Mouse (Mus musculus): ENCODE data around the gene Olfr1346. TPM values are rescaled to one million over a fixed set of nuclear protein-coding genes. Genes with fewer than 3 reads are reported as not detected.

Gene Olfr1346
- polyA plus RNA-seq (2015; fragmentation: Nextera tagmentation; extraction: Ambion mirVana): not detected in 2 replicates

DNA sequence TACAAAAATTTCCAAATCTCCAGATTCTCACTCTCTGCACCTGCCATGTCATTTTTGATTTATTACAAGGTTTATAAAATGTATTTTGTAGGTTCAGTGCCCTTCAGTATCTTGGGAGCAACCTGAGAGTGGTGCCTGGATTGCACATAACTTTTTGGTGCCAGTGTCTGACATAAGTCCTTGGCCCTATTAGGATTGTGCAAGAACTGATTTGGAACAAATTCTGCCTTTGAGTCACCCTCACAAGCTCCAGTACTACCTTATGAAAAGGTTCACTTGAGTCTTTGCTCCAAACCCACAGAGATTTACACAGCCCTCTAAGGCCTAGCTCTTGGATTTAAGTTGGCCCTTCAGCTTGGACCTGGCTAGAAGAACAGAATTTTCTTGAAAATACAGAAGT lies at the start of gene Olfr1346:
Gene Olfr1346, plus strand, starts transcription at position 151 of the 400 bp plus-strand sequence.

DNA sequence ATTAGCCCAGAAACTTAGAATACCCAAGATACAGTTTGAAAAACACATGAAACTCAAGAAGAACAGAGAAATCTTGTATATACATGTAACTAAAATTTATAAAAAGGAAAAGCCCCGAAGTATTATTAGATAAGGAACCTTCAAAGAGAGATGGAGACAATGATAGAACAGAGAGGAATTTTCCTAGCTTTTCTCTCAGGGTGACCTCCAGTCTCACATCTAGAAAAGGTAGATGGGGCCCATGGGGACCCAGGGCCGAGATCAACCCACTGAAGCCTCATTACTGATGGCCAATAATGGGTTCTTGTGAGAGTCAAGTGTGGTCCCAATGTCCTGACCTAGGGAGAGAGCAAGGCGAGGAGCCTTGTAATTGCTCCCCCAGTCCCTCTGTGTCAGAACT lies 28.5 kb upstream of the Olfr1346 start, which contains the start of gene Olfr1344:
Gene Olfr1344, plus strand, starts transcription at position 301 of the 400 bp plus-strand sequence.

DNA sequence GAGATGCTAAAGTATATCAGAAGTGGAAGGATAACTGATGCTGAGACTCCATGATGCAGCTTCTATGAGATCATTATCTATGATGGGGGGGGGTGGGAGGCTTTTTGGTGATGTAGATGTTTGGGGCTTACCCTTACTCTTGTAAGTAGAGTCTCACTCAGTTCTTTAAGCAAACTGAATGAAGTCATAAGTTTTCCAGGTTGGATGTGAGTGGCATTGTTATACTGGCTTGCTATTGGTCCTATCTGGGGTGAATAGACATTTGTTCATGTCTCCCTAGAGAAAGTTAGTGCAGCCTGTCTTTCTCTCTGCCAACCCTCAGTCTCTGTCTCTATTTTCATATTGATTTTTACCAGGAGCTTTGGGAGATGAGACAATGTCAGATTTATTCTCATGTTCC lies 11.0 kb upstream of the Olfr1346 start, which contains the start of gene Olfr1336:
Gene Olfr1336, plus strand, starts transcription at position 301 of the 400 bp plus-strand sequence.

DNA sequence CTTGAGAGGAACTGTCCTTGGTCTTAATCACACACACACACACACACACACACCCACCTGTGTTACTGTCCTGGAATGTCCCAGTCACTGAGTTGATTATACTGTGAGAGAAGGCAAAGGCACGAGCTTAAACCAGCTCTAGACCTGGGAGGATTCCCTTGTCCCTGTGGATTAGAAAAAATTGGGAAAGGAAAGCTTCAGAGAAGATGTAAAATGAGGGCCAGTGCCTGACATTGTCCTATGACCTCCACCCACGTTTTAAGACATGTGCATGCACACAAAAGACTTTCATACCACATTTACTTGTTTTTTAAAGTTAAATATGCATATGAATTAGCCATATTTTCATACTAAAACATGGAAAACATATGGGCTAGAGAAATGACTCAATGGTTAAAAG lies 19.9 kb downstream of the Olfr1346 start, which contains the start of gene Olfr5:
Gene Olfr5, minus strand, starts transcription at position 101 of the 400 bp plus-strand sequence.

DNA sequence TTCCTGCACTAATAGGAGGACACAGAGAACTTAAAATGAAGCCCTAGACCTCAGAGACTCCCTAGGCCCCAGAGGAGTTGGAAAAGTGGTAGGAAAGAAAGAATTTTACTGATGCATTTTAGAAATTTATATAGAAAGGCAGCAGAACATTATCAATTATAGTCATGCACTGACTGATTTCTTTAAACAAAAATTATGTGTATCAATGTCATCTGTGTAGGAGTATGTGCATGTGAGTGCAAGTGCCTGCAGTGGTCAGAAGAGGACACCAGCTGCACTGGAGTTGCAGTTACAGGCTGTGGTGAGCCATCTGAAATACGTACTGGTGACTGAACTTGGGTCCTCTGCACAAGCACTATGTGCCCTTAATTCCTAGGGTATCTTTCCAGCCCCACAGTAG lies 32.8 kb downstream of the Olfr1346 start, which contains the start of gene Olfr1347:
Gene Olfr1347, minus strand, starts transcription at position 101 of the 400 bp plus-strand sequence.

DNA sequence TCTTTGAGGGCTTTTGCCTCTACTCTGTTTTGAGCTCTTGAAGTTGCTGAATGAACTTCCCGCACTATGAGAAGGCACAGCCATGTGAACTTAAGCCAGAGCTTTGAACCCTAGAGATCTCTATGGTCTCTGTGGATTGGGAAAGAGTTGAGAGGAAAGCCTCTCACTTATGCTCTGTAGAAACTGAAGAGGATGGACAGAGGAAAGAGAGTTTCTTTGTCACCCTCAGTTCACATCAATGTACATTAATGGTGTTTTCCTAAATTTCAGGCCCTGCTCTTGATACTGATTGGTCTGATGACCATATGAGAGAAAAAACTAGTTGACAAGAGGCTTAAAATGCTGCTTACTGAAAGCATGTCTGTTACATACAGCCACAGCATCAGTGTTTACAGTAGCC lies 41.7 kb downstream of the Olfr1346 start, which contains the start of gene Olfr1348:
Gene Olfr1348, minus strand, starts transcription at position 101 of the 400 bp plus-strand sequence.

DNA sequence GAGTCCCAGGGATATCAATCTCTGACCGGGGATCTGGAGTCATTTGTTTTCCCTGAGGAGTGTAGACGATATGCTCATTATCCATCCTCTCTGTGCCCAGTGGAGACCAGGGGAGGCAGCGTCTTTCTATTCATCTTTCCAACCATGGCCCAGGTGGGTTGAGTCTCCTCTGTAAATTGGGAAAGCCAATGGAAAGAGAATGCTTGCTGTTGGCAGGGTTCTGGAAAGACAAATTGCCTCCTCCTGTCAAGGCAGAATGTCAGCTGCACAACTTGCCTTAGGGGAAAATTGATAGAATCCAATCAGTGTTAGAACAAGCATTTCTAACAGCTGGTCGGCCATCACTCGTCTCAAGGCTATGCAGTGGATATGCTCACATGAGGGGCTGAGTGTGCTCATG lies 55.9 kb downstream of the Olfr1346 start, which contains the start of gene Olfr1349:
Gene Olfr1349, minus strand, starts transcription at position 101 of the 400 bp plus-strand sequence.

Other genes with a start within 250 kb of the Olfr1346 start
- not detected in 2 replicates for gene Zscan5b, start 244.8 kb upstream of the Olfr1346 start, polyA plus RNA-seq (2015; fragmentation: Nextera tagmentation; extraction: Ambion mirVana)
- not detected in 2 replicates for gene Epp13, start 214.4 kb upstream of the Olfr1346 start, polyA plus RNA-seq (2015; fragmentation: Nextera tagmentation; extraction: Ambion mirVana)
- 7.5 and 11.8 TPM in 2 replicates for gene Zfp667, start 180.5 kb upstream of the Olfr1346 start, polyA plus RNA-seq (2015; fragmentation: Nextera tagmentation; extraction: Ambion mirVana)
- gene Zfp583, start 135.8 kb upstream of the Olfr1346 start, polyA plus RNA-seq (2015; fragmentation: Nextera tagmentation; extraction: Ambion mirVana): 1.4 and 2.3 TPM in 2 replicates
- 0.18 and 0.34 TPM in 2 replicates for gene Gm3854, start 123.3 kb upstream of the Olfr1346 start, polyA plus RNA-seq (2015; fragmentation: Nextera tagmentation; extraction: Ambion mirVana)
- gene Zfp78, start 103.8 kb upstream of the Olfr1346 start, polyA plus RNA-seq (2015; fragmentation: Nextera tagmentation; extraction: Ambion mirVana): 0.63 and 1.4 TPM in 2 replicates
- gene Zfp28, start 83.8 kb upstream of the Olfr1346 start, polyA plus RNA-seq (2015; fragmentation: Nextera tagmentation; extraction: Ambion mirVana): 6.1 and 6.8 TPM in 2 replicates
- gene Smim17, start 68.4 kb upstream of the Olfr1346 start, polyA plus RNA-seq (2015; fragmentation: Nextera tagmentation; extraction: Ambion mirVana): not detected in 2 replicates
- gene Gm20715, start 56.8 kb upstream of the Olfr1346 start, polyA plus RNA-seq (2015; fragmentation: Nextera tagmentation; extraction: Ambion mirVana): not detected in 2 replicates
- gene Olfr1344, start 28.4 kb upstream of the Olfr1346 start, polyA plus RNA-seq (2015; fragmentation: Nextera tagmentation; extraction: Ambion mirVana): not detected in 2 replicates
- not detected in 2 replicates for gene Olfr1336, start 10.9 kb upstream of the Olfr1346 start, polyA plus RNA-seq (2015; fragmentation: Nextera tagmentation; extraction: Ambion mirVana)
- gene Olfr5, start 19.8 kb downstream of the Olfr1346 start, polyA plus RNA-seq (2015; fragmentation: Nextera tagmentation; extraction: Ambion mirVana): not detected in 2 replicates
- gene Olfr1347, start 32.7 kb downstream of the Olfr1346 start, polyA plus RNA-seq (2015; fragmentation: Nextera tagmentation; extraction: Ambion mirVana): not detected in 2 replicates
- gene Olfr1348, start 41.6 kb downstream of the Olfr1346 start, polyA plus RNA-seq (2015; fragmentation: Nextera tagmentation; extraction: Ambion mirVana): not detected in 2 replicates
- gene Olfr1349, start 55.8 kb downstream of the Olfr1346 start, polyA plus RNA-seq (2015; fragmentation: Nextera tagmentation; extraction: Ambion mirVana): not detected in 2 replicates
- not detected in 2 replicates for gene Olfr1350, start 97.7 kb downstream of the Olfr1346 start, polyA plus RNA-seq (2015; fragmentation: Nextera tagmentation; extraction: Ambion mirVana)
- 27.3 and 34.9 TPM in 2 replicates for gene Zim1, start 229.3 kb downstream of the Olfr1346 start, polyA plus RNA-seq (2015; fragmentation: Nextera tagmentation; extraction: Ambion mirVana)